Mouse (Mus musculus) limb, embryonic 11.5 days (tissue): ENCODE results near the gene Mapk8. TPM values are rescaled to one million over a fixed set of nuclear protein-coding genes. Genes with fewer than 3 reads are reported as not detected.

Experiments
- ATAC-seq: fragments of 200-750 bp; cut with Nextera tagmentation; 2 replicates; pipeline ENCODE4 v1.8.0; 2017; ENCODE audit warnings: low read depth; ENCODE audit not compliant: insufficient number of reproducible peaks, low FRiP score, low TSS enrichment
- DNase-seq: peaks from one replicate; pipeline ENCODE4 v3.0.0-alpha.2; 2015; ENCODE audit warnings: low spot score
- H3K27ac ChIP-seq: fragments of 300-500 bp; sonication (generic); replicated peaks from 2 replicates; pipeline ENCODE4 v1.5.1; 2014; ENCODE audit warnings: low read depth, mild to moderate bottlenecking, low read length
- H3K27me3 ChIP-seq: fragments of 300-500 bp; sonication (generic); 2 replicates; pipeline ENCODE4 v1.6.1; 2014; ENCODE audit warnings: mild to moderate bottlenecking, low read length, mixed read lengths; ENCODE audit not compliant: control insufficient read depth, insufficient read depth
- H3K36me3 ChIP-seq: fragments of 300-500 bp; sonication (generic); 2 replicates; pipeline ENCODE4 v1.6.1; 2014; ENCODE audit warnings: mild to moderate bottlenecking, low read length, moderate library complexity, mixed read lengths; ENCODE audit not compliant: control insufficient read depth, insufficient read depth
- H3K4me1 ChIP-seq: fragments of 300-500 bp; sonication (generic); 2 replicates; pipeline ENCODE4 v1.6.1; 2014; ENCODE audit warnings: low read length, mixed read lengths; ENCODE audit not compliant: control insufficient read depth, insufficient read depth
- H3K4me2 ChIP-seq: fragments of 300-500 bp; sonication (generic); 2 replicates; pipeline ENCODE4 v1.6.1; 2014; ENCODE audit warnings: low read depth, mild to moderate bottlenecking, moderate library complexity; ENCODE audit not compliant: severe bottlenecking
- H3K4me3 ChIP-seq: fragments of 300-500 bp; sonication (generic); 2 replicates; pipeline ENCODE4 v1.5.1; 2014; ENCODE audit warnings: low read depth, low read length
- H3K9ac ChIP-seq: fragments of 300-500 bp; sonication (generic); 2 replicates; pipeline ENCODE4 v1.6.1; 2014; ENCODE audit warnings: mild to moderate bottlenecking, low read length
- H3K9me3 ChIP-seq: fragments of 300-500 bp; sonication (generic); 2 replicates; pipeline ENCODE4 v1.6.1; 2016; ENCODE audit warnings: low read length; ENCODE audit not compliant: control insufficient read depth
- WGBS: fragments of 180-500 bp; shearing (Covaris S2); extraction: QIAGEN DNeasy Blood & Tissue Kit; methylation state at CpG from one replicate; pipeline ENCODE4 v1.1.7; 2014; 5-methylcytosine and 5-hydroxymethylcytosine counted together
- polyA plus RNA-seq: library from polyadenylated mRNA; unstranded; fragments of >200 nt; fragmentation: Nextera tagmentation; extraction: Ambion mirVana; gene quantifications from 2 replicates; pipeline ENCODE4 v1.2.1, GENCODE M21; 2014

Mapk8 gene
- polyA plus RNA-seq, 1 experiment from 2014 or later: 21.2 TPM

- 0 out of 2 replicates have a peak, but pooled peaks cover 6% of the 10 kb centered on the region for H3K4me1 ChIP-seq
- ATAC-seq (no peak), DNase-seq (no peak)
- H3K9me3 ChIP-seq: no peaks in the 10 kb centered on the region
- no peaks in the 10 kb centered on the region for H3K27me3 ChIP-seq
- H3K4me3 ChIP-seq: no peak overlapping the region
- no peak overlapping the region for H3K27ac ChIP-seq
- H3K9ac ChIP-seq: no peak overlapping the region
- H3K36me3 ChIP-seq: no peaks in the 10 kb centered on the region
- no peak overlapping the region for H3K4me2 ChIP-seq
- WGBS: 83% methylated on average over 5 of the region's 5 CpGs
Observed at GRCm38 (mm10) chr14:33363611-33364010, 83.3 kb downstream of the Mapk8 start.

GRCm38 (mm10) chr14:33362807-33363206 is 84.2 kb downstream of the Mapk8 start:
- WGBS: 26% methylated on average over 10 of the region's 10 CpGs
- Histone ChIP-seq H3K9ac (no peak overlapping the region), H3K36me3 (no peaks in the 10 kb centered on the region), H3K4me3 (no peak overlapping the region), H3K27ac (no peak overlapping the region), H3K4me2 (no peak overlapping the region), H3K9me3 (no peaks in the 10 kb centered on the region), H3K27me3 (no peaks in the 10 kb centered on the region), H3K4me1 (0 out of 2 replicates have a peak, but pooled peaks cover 6% of the 10 kb centered on the region)
- ATAC-seq (no peak), DNase-seq (no peak)

- Histone ChIP-seq H3K9ac (no peak overlapping the region), H3K4me2 (no peak overlapping the region), H3K9me3 (no peaks in the 10 kb centered on the region), H3K27me3 (no peaks in the 10 kb centered on the region), H3K4me1 (0 out of 2 replicates have a peak, but pooled peaks cover 6% of the 10 kb centered on the region), H3K36me3 (no peaks in the 10 kb centered on the region), H3K4me3 (no peak overlapping the region), H3K27ac (no peak overlapping the region)
- WGBS: 67% methylated on average over 14 of the region's 14 CpGs
- DNase-seq (no peak), ATAC-seq (no peak)
Observed at GRCm38 (mm10) chr14:33362122-33362521, 84.8 kb downstream of the Mapk8 start.

- ATAC-seq: no peak
Observed at GRCm38 (mm10) chr14:33361546-33361945, 85.4 kb downstream of the Mapk8 start.

GRCm38 (mm10) chr14:33358891-33359290 is 88.1 kb downstream of the Mapk8 start:
- WGBS: 92% methylated on average over 8 of the region's 8 CpGs
- Histone ChIP-seq H3K36me3 (no peaks in the 10 kb centered on the region), H3K27ac (no peak overlapping the region), H3K9me3 (no peaks in the 10 kb centered on the region), H3K4me3 (no peak overlapping the region), H3K4me1 (0 out of 2 replicates have a peak, but pooled peaks cover 6% of the 10 kb centered on the region), H3K9ac (no peak overlapping the region), H3K27me3 (no peaks in the 10 kb centered on the region), H3K4me2 (no peak overlapping the region)
- ATAC-seq: no peak
- no peak for DNase-seq

More at GRCm38 (mm10) chr14:33361546-33361945, 85.4 kb downstream of the Mapk8 start:
- Histone ChIP-seq H3K27me3 (no peaks in the 10 kb centered on the region), H3K4me1 (0 out of 2 replicates have a peak, but pooled peaks cover 6% of the 10 kb centered on the region), H3K4me2 (no peak overlapping the region), H3K4me3 (no peak overlapping the region), H3K9ac (no peak overlapping the region), H3K36me3 (no peaks in the 10 kb centered on the region), H3K27ac (no peak overlapping the region), H3K9me3 (no peaks in the 10 kb centered on the region)
- 63% methylated on average over 4 of the region's 4 CpGs for WGBS
- DNase-seq: no peak

- Histone ChIP-seq H3K9me3 (no peaks in the 10 kb centered on the region), H3K4me2 (no peak overlapping the region), H3K36me3 (no peaks in the 10 kb centered on the region), H3K27me3 (peaks cover under 1% of the 10 kb centered on the region; the same call in 1 of the 2 replicates), H3K4me3 (no peak overlapping the region), H3K9ac (no peak overlapping the region), H3K27ac (no peak overlapping the region), H3K4me1 (0 out of 2 replicates have a peak, but pooled peaks cover 3% of the 10 kb centered on the region)
- 78% methylated on average over 12 of the region's 12 CpGs for WGBS
- no peak for DNase-seq
- ATAC-seq: no peak
Observed at GRCm38 (mm10) chr14:33357600-33358368, 89.2 kb downstream of the Mapk8 start.

- Histone ChIP-seq H3K27me3 (peaks cover 25% of the 10 kb centered on the region), H3K36me3 (no peaks in the 10 kb centered on the region)
- 89% methylated on average over 5 of the region's 5 CpGs for WGBS
Observed at GRCm38 (mm10) chr14:33355276-33355675, 91.7 kb downstream of the Mapk8 start.

GRCm38 (mm10) chr14:33352890-33353289 is 94.1 kb downstream of the Mapk8 start:
- ATAC-seq: no peak
- no peak for DNase-seq
- H3K27ac ChIP-seq: no peak overlapping the region
- H3K27me3 ChIP-seq: peaks cover 26% of the 10 kb centered on the region
- no peak overlapping the region for H3K4me3 ChIP-seq
- H3K36me3 ChIP-seq: no peaks in the 10 kb centered on the region
- no peaks in the 10 kb centered on the region for H3K9me3 ChIP-seq
- H3K9ac ChIP-seq: no peak overlapping the region
- WGBS: 85% methylated on average over 6 of the region's 6 CpGs
- no peak overlapping the region for H3K4me2 ChIP-seq
- no peaks in the 10 kb centered on the region for H3K4me1 ChIP-seq

More at GRCm38 (mm10) chr14:33355276-33355675, 91.7 kb downstream of the Mapk8 start:
- no peaks in the 10 kb centered on the region for H3K9me3 ChIP-seq
- DNase-seq (no peak), ATAC-seq (no peak)
- H3K4me2 ChIP-seq: no peak overlapping the region
- no peak overlapping the region for H3K4me3 ChIP-seq
- no peak overlapping the region for H3K27ac ChIP-seq
- no peaks in the 10 kb centered on the region for H3K4me1 ChIP-seq
- H3K9ac ChIP-seq: no peak overlapping the region
